ENCODE assay signal across 8 mouse cellular contexts in genomic region chr12:83485911-83486670, GRCm38 (mm10). TPM values are rescaled to one million over a fixed set of nuclear protein-coding genes. Genes with fewer than 3 reads are reported as not detected.
DNase-seq lines count a peak whose midpoint lies in the region; ATAC-seq and TF ChIP-seq lines count a peak whose summit lies in the region.

No protein-coding gene starts in this region.

- H3K79me2 ChIP-seq in myocyte (ENCODE audit: control insufficient read depth, insufficient read depth): no peaks in the 10 kb centered on the region

- peak overlapping the region; percentile 100 for H3K4me2 ChIP-seq in limb, embryonic 12.5 days
- peak overlapping the region; percentile 93 for H3K4me2 ChIP-seq in myocyte (ENCODE audit: low read depth)

- TF ChIP-seq POLR2A in kidney, adult 2 months (IDR thresholded peaks at IDR 0.05; ENCODE audit: low read depth, low read length): no peak
- TF ChIP-seq POLR2A in myocyte (IDR thresholded peaks at IDR 0.05; ENCODE audit: insufficient read length, low read depth): no peak

- H3K4me1 ChIP-seq in kidney, adult 2 months (ENCODE audit: control insufficient read depth, insufficient read depth, low read length): no peaks in the 10 kb centered on the region
- peaks cover 49% of the 10 kb centered on the region for H3K4me1 ChIP-seq in limb, embryonic 12.5 days (replicated peaks)

- no peak overlapping the region for H3K27ac ChIP-seq in kidney, adult 2 months (ENCODE audit: insufficient read depth, low read depth, low read length)
- H3K27ac ChIP-seq in limb, embryonic 12.5 days: no peak overlapping the region

- no peak for ATAC-seq in limb, embryonic 12.5 days (ENCODE audit: insufficient number of reproducible peaks, insufficient read depth, low FRiP score, low TSS enrichment, low read depth)

- H3ac ChIP-seq in myocyte (ENCODE audit: control insufficient read depth, insufficient read length): peak overlapping the region; percentile 9

- peaks cover 1% of the 10 kb centered on the region; the same call in 1 of the 2 replicates for H3K9me3 ChIP-seq in limb, embryonic 12.5 days

- peak; percentile 46 for DNase-seq in layer of hippocampus, adult 11-12 months (ENCODE audit: low spot score)
- DNase-seq in layer of hippocampus, adult 9-10 months (ENCODE audit: low spot score): no peak
- DNase-seq in cerebellum, postnatal 14 days: peak; percentile 70 to 80
- peak; percentile 44 to 58 for DNase-seq in frontal cortex, postnatal 14 days (ENCODE audit: low spot score in 2 of 2)
- DNase-seq in kidney, adult 2 months: peak; percentile 40
- peak; percentile 12 for DNase-seq in thymus, postnatal 0 days (ENCODE audit: low spot score)

- H3K4me3 ChIP-seq in kidney, adult 2 months (ENCODE audit: insufficient read depth, low read depth, low read length): peak overlapping the region; percentile 64
- peak overlapping the region; percentile 66 for H3K4me3 ChIP-seq in limb, embryonic 12.5 days (replicated peaks)
- H3K4me3 ChIP-seq in myocyte: peak overlapping the region; percentile 27

- TF ChIP-seq CTCF in kidney, adult 2 months (conservative IDR thresholded peaks at IDR 0.05; ENCODE audit: insufficient read depth, insufficient read length, low read depth, low read length): no peak

- no peaks in the 10 kb centered on the region for H3K27me3 ChIP-seq in kidney, adult 2 months (replicated peaks; ENCODE audit: control insufficient read depth, insufficient read depth, low read length)
- H3K27me3 ChIP-seq in limb, embryonic 12.5 days: peaks cover 55% of the 10 kb centered on the region
- H3K27me3 ChIP-seq in myocyte (ENCODE audit: control insufficient read depth, insufficient read depth, insufficient read length): peaks cover 22% of the 10 kb centered on the region

- H3K9ac ChIP-seq in limb, embryonic 12.5 days (replicated peaks): peak overlapping the region; percentile 64

- WGBS in kidney, adult 2 months: under 1% methylated on average over 53 of the region's 53 CpGs
- WGBS in limb, embryonic 12.5 days: under 1% methylated on average over 53 of the region's 53 CpGs

- H3K36me3 ChIP-seq in kidney, adult 2 months (ENCODE audit: control insufficient read depth, insufficient read depth, low read length): no peaks in the 10 kb centered on the region
- H3K36me3 ChIP-seq in limb, embryonic 12.5 days: no peaks in the 10 kb centered on the region
- H3K36me3 ChIP-seq in myocyte (ENCODE audit: control insufficient read depth, insufficient read depth): no peaks in the 10 kb centered on the region

TF ChIP-seq in myocyte, 11 proteins besides CTCF, POLR2A, EP300 and RAD21:
- no peak for TF ChIP-seq POLR2AphosphoS2 (IDR thresholded peaks at IDR 0.05; ENCODE audit: insufficient read length, low read depth)
- TF ChIP-seq MYOD1 (IDR thresholded peaks at IDR 0.05; ENCODE audit: control insufficient read depth in 1 of 3, insufficient read length in 2 of 3, low read depth in 2 of 3): no peak
- TF ChIP-seq CEBPB (IDR thresholded peaks at IDR 0.05; ENCODE audit: insufficient read depth, poor library complexity, severe bottlenecking): no peak
- TF ChIP-seq MAX (IDR thresholded peaks at IDR 0.05; ENCODE audit: low read depth): no peak
- TF ChIP-seq TCF3 (IDR thresholded peaks at IDR 0.05; ENCODE audit: insufficient read length, low read depth): no peak
- TF ChIP-seq TCF12 (IDR thresholded peaks at IDR 0.05; ENCODE audit: insufficient read depth, poor library complexity, severe bottlenecking): no peak
- no peak for TF ChIP-seq SRF (IDR thresholded peaks at IDR 0.05; ENCODE audit: control insufficient read depth, insufficient read length, low read depth)
- TF ChIP-seq REST (IDR thresholded peaks at IDR 0.05; ENCODE audit: insufficient read depth, insufficient read length): no peak
- TF ChIP-seq E2F4 (IDR thresholded peaks at IDR 0.05; ENCODE audit: insufficient read depth): no peak
- TF ChIP-seq MYOG (IDR thresholded peaks at IDR 0.05; ENCODE audit: control insufficient read depth in 1 of 3, insufficient read depth in 1 of 3, insufficient read length in 2 of 3, low read depth in 2 of 3): no peak
- TF ChIP-seq USF1 (IDR thresholded peaks at IDR 0.05; ENCODE audit: low read depth): no peak

RNA-seq across cellular contexts. Expression of gene Dpf3, which starts 1.4 kb away (rescaled TPM):
- polyA plus RNA-seq in kidney, adult 2 months (2012; rRNA removed): 4.0 TPM in 2 replicates
- 4.4 and 5.4 TPM in 2 replicates for polyA plus RNA-seq in limb, embryonic 12.5 days (2016; fragmentation: Nextera tagmentation; extraction: Ambion mirVana)
- polyA plus RNA-seq in myocyte (2012; fragmentation: generic; extraction: Trizol): 0.52 TPM
- 0.78 and 1.1 TPM in 2 replicates for polyA plus RNA-seq in thymus, postnatal 0 days (2015; fragmentation: Nextera tagmentation; extraction: Ambion mirVana)

RNA-seq across cellular contexts. Expression of gene Dcaf4, which starts 34.2 kb away (rescaled TPM):
- polyA plus RNA-seq in kidney, adult 2 months (2012; rRNA removed): 11.2 and 12.5 TPM in 2 replicates
- polyA plus RNA-seq in limb, embryonic 12.5 days (2016; fragmentation: Nextera tagmentation; extraction: Ambion mirVana): 31.8 and 33.7 TPM in 2 replicates
- 13.7 TPM for polyA plus RNA-seq in myocyte (2012; fragmentation: generic; extraction: Trizol)
- polyA plus RNA-seq in thymus, postnatal 0 days (2015; fragmentation: Nextera tagmentation; extraction: Ambion mirVana): 25.0 and 26.2 TPM in 2 replicates
